Mouse (Mus musculus) heart, postnatal 0 days (tissue): ENCODE results near the gene Myo16.

Source experiments
- CTCF ChIP-seq: IDR thresholded peaks from 2 replicates; pipeline ENCODE4 v1.5.1; 2016; ENCODE audit warnings: antibody characterized with exemption, control low read depth, low read depth
- EP300 ChIP-seq: IDR thresholded peaks from 2 replicates; pipeline ENCODE4 v1.6.1; 2016; ENCODE audit warnings: antibody characterized with exemption, low read depth

GRCm38 (mm10) chr8:10469658-10470057 is 315.9 kb downstream of the Myo16 start:
- TF ChIP-seq CTCF: no peak
- no peak for TF ChIP-seq EP300
